Mouse (Mus musculus) gonadal fat pad, adult 2 months (tissue): ENCODE results near the gene Lmntd2. TPM values are rescaled to one million over a fixed set of nuclear protein-coding genes. Genes with fewer than 3 reads are reported as not detected.
"Not testable (repeated sequence)": the region's sequence is repeated elsewhere in the genome, so short reads cannot be mapped to it uniquely, and the experiment has no call there.

Experiments
- DNase-seq: peaks from one replicate; pipeline ENCODE4 v3.0.0-alpha.2; 2012; ENCODE audit warnings: low read depth
- polyA plus RNA-seq: library from polyadenylated mRNA; depleted of rRNA; stranded (reverse); fragments of >200 nt; gene quantifications from 2 replicates; pipeline ENCODE4 v1.2.3, GENCODE M21; 2012; rRNA removed

The Lmntd2 gene
- polyA plus RNA-seq, result 13.0 and 13.1 TPM in 2 replicates

GRCm38 (mm10) chr7:141213605-141214235 lies at the start of gene Lmntd2:
Lmntd2 (minus strand) TSS chr7:141214080.
- no peak for DNase-seq

- DNase-seq, result no peak
Measured at GRCm38 (mm10) chr7:141263640-141264039, 49.8 kb upstream of the Lmntd2 start.

GRCm38 (mm10) chr7:141261480-141261879 lies 47.6 kb upstream of the Lmntd2 start:
- no peak for DNase-seq

- DNase-seq, result no peak
Measured at GRCm38 (mm10) chr7:141256159-141256558, 42.3 kb upstream of the Lmntd2 start.

GRCm38 (mm10) chr7:141250486-141250885 lies 36.6 kb upstream of the Lmntd2 start:
- not testable (repeated sequence) for DNase-seq

GRCm38 (mm10) chr7:141231551-141231950 lies 17.7 kb upstream of the Lmntd2 start:
- no peak for DNase-seq

- no peak for DNase-seq
Measured at GRCm38 (mm10) chr7:141231111-141231510, 17.2 kb upstream of the Lmntd2 start.

- DNase-seq, result no peak
Measured at GRCm38 (mm10) chr7:141230570-141230969, 16.7 kb upstream of the Lmntd2 start.

GRCm38 (mm10) chr7:141229702-141230101 lies 15.8 kb upstream of the Lmntd2 start:
- no peak for DNase-seq

- DNase-seq, result no peak
Measured at GRCm38 (mm10) chr7:141228279-141229067, 14.6 kb upstream of the Lmntd2 start, which contains the start of gene Phrf1. Phrf1 (plus strand) TSS chr7:141228784.

- DNase-seq, result no peak
Measured at GRCm38 (mm10) chr7:141227796-141228195, 13.9 kb upstream of the Lmntd2 start.

- no peak for DNase-seq
Measured at GRCm38 (mm10) chr7:141226535-141226934, 12.7 kb upstream of the Lmntd2 start.

GRCm38 (mm10) chr7:141222696-141223215 lies 8.9 kb upstream of the Lmntd2 start:
- no peak for DNase-seq

- DNase-seq, result no peak
Measured at GRCm38 (mm10) chr7:141222126-141222467, 8.2 kb upstream of the Lmntd2 start.

- peak; percentile 71 for DNase-seq
Measured at GRCm38 (mm10) chr7:141221249-141222125, 7.6 kb upstream of the Lmntd2 start.

GRCm38 (mm10) chr7:141220377-141220776 lies 6.5 kb upstream of the Lmntd2 start:
- no peak for DNase-seq

GRCm38 (mm10) chr7:141219558-141220099 lies 5.7 kb upstream of the Lmntd2 start:
- no peak for DNase-seq

- peak; percentile 76 for DNase-seq
Measured at GRCm38 (mm10) chr7:141218557-141219133, 4.8 kb upstream of the Lmntd2 start.

GRCm38 (mm10) chr7:141218141-141218540 lies 4.3 kb upstream of the Lmntd2 start:
- DNase-seq, result no peak

GRCm38 (mm10) chr7:141217343-141218013 lies 3.6 kb upstream of the Lmntd2 start:
- no peak for DNase-seq

GRCm38 (mm10) chr7:141216894-141217293 lies 3.0 kb upstream of the Lmntd2 start:
- DNase-seq, result no peak
